Mouse (Mus musculus) heart, embryonic 13.5 days (tissue): ENCODE measurements at regions not wholly inside any gene's neighbourhood (a gene's known extent, or its start where the extent isn't known, plus 50 kb on each side); places are given as distances from the start of the nearest gene placed in this dataset.

Source experiments
- ATAC-seq: fragments of 200-750 bp; cut with Nextera tagmentation; 2 replicates; pipeline ENCODE4 v1.8.0; 2017; ENCODE audit warnings: moderate TSS enrichment; ENCODE audit not compliant: insufficient number of reproducible peaks, low FRiP score, low TSS enrichment; ENCODE audit errors: extremely low read depth
- H3K27ac ChIP-seq: fragments of 300-500 bp; sonication (generic); replicated peaks from 2 replicates; pipeline ENCODE4 v1.5.1; 2015; ENCODE audit warnings: moderate library complexity, mild to moderate bottlenecking, inconsistent platforms
- H3K27me3 ChIP-seq: fragments of 300-500 bp; sonication (generic); replicated peaks from 2 replicates; pipeline ENCODE4 v1.6.1; 2015; ENCODE audit warnings: mild to moderate bottlenecking, inconsistent platforms
- H3K36me3 ChIP-seq: fragments of 300-500 bp; sonication (generic); 2 replicates; pipeline ENCODE4 v1.6.1; 2015; ENCODE audit warnings: mild to moderate bottlenecking, inconsistent platforms
- H3K4me1 ChIP-seq: fragments of 300-500 bp; sonication (generic); 2 replicates; pipeline ENCODE4 v1.6.1; 2015; ENCODE audit warnings: inconsistent platforms
- H3K4me2 ChIP-seq: fragments of 300-500 bp; sonication (generic); 2 replicates; pipeline ENCODE4 v1.6.1; 2015; ENCODE audit warnings: inconsistent platforms, mild to moderate bottlenecking, moderate library complexity
- H3K4me3 ChIP-seq: fragments of 300-500 bp; sonication (generic); 2 replicates; pipeline ENCODE4 v1.5.1; 2015; ENCODE audit warnings: moderate library complexity, mild to moderate bottlenecking, inconsistent platforms
- H3K9ac ChIP-seq: fragments of 300-500 bp; sonication (generic); 2 replicates; pipeline ENCODE4 v1.6.1; 2015; ENCODE audit warnings: inconsistent platforms, mild to moderate bottlenecking, moderate library complexity
- H3K9me3 ChIP-seq: fragments of 300-500 bp; sonication (generic); 2 replicates; pipeline ENCODE4 v1.6.1; 2016; ENCODE audit warnings: inconsistent platforms
- WGBS: fragments of 180-500 bp; shearing (Covaris S2); methylation state at CpG from one replicate; pipeline ENCODE4 v1.1.7; 2015; ENCODE audit warnings: mixed read lengths; 5-methylcytosine and 5-hydroxymethylcytosine counted together

- H3K9ac ChIP-seq = no peak overlapping the region
- WGBS = 76% methylated on average over 8 of the region's 8 CpGs
Observed at GRCm38 (mm10) chr8:26447886-26448640, 328.7 kb downstream of the Gm45692 start.

GRCm38 (mm10) chr8:26449291-26449690, 330.0 kb downstream of the Gm45692 start:
- 80% methylated on average over 7 of the region's 7 CpGs for WGBS
- Histone ChIP-seq H3K27me3 (no peaks in the 10 kb centered on the region), H3K4me2 (no peak overlapping the region), H3K4me1 (peaks cover 7% of the 10 kb centered on the region; the same call in 1 of the 2 replicates), H3K9ac (no peak overlapping the region), H3K4me3 (no peak overlapping the region), H3K27ac (no peak overlapping the region), H3K36me3 (no peaks in the 10 kb centered on the region), H3K9me3 (no peaks in the 10 kb centered on the region)
- no peak for ATAC-seq

More at GRCm38 (mm10) chr8:26447886-26448640, 328.7 kb downstream of the Gm45692 start:
- H3K9me3 ChIP-seq = no peaks in the 10 kb centered on the region
- H3K36me3 ChIP-seq = no peaks in the 10 kb centered on the region
- H3K4me1 ChIP-seq = peaks cover 7% of the 10 kb centered on the region; the same call in 1 of the 2 replicates
- H3K27ac ChIP-seq = no peak overlapping the region
- H3K27me3 ChIP-seq = no peaks in the 10 kb centered on the region
- no peak overlapping the region for H3K4me3 ChIP-seq
- no peak overlapping the region for H3K4me2 ChIP-seq
- no peak for ATAC-seq

GRCm38 (mm10) chr8:26450543-26450942, 331.2 kb downstream of the Gm45692 start:
- no peak overlapping the region for H3K9ac ChIP-seq
- no peaks in the 10 kb centered on the region for H3K36me3 ChIP-seq
- no peak overlapping the region for H3K27ac ChIP-seq
- no peak overlapping the region for H3K4me2 ChIP-seq
- 56% methylated on average over 10 of the region's 10 CpGs for WGBS
- ATAC-seq = no peak
- H3K9me3 ChIP-seq = 0 out of 2 replicates have a peak, but pooled peaks cover 4% of the 10 kb centered on the region
- H3K4me3 ChIP-seq = no peak overlapping the region
- H3K4me1 ChIP-seq = peaks cover 7% of the 10 kb centered on the region; the same call in 1 of the 2 replicates
- H3K27me3 ChIP-seq = no peaks in the 10 kb centered on the region

GRCm38 (mm10) chr8:26452976-26453573, 333.7 kb downstream of the Gm45692 start:
- 53% methylated on average over 5 of the region's 5 CpGs for WGBS
- Histone ChIP-seq H3K27ac (no peak overlapping the region), H3K9ac (no peak overlapping the region), H3K27me3 (no peaks in the 10 kb centered on the region), H3K4me3 (no peak overlapping the region), H3K4me2 (no peak overlapping the region), H3K4me1 (peaks cover 7% of the 10 kb centered on the region; the same call in 1 of the 2 replicates), H3K36me3 (no peaks in the 10 kb centered on the region), H3K9me3 (0 out of 2 replicates have a peak, but pooled peaks cover 4% of the 10 kb centered on the region)
- ATAC-seq = no peak

- H3K4me2 ChIP-seq = no peak overlapping the region
- no peak overlapping the region for H3K9ac ChIP-seq
- H3K4me1 ChIP-seq = peaks cover 4% of the 10 kb centered on the region
- H3K36me3 ChIP-seq = no peaks in the 10 kb centered on the region
- H3K9me3 ChIP-seq = no peaks in the 10 kb centered on the region
- no peak overlapping the region for H3K4me3 ChIP-seq
- H3K27ac ChIP-seq = no peak overlapping the region
- no peaks in the 10 kb centered on the region for H3K27me3 ChIP-seq
- whole genome bisulfite sequencing = 66% methylated on average over 2 of the region's 2 CpGs
- ATAC-seq = no peak
Observed at GRCm38 (mm10) chr8:26465346-26465745, 346.0 kb downstream of the Gm45692 start.

GRCm38 (mm10) chr8:26468441-26468840, 349.1 kb downstream of the Gm45692 start:
- ATAC-seq = no peak
- H3K27me3 ChIP-seq = no peaks in the 10 kb centered on the region
- no peak overlapping the region for H3K9ac ChIP-seq
- no peaks in the 10 kb centered on the region for H3K36me3 ChIP-seq
- no peak overlapping the region for H3K4me3 ChIP-seq
- no peak overlapping the region for H3K4me2 ChIP-seq
- peaks cover 12% of the 10 kb centered on the region for H3K4me1 ChIP-seq
- no peaks in the 10 kb centered on the region for H3K9me3 ChIP-seq
- H3K27ac ChIP-seq = no peak overlapping the region
- WGBS = 73% methylated on average over 2 of the region's 2 CpGs

GRCm38 (mm10) chr8:26469705-26470104, 350.4 kb downstream of the Gm45692 start:
- Histone ChIP-seq H3K27me3 (no peaks in the 10 kb centered on the region), H3K4me1 (peaks cover 12% of the 10 kb centered on the region), H3K9me3 (no peaks in the 10 kb centered on the region), H3K36me3 (no peaks in the 10 kb centered on the region), H3K4me2 (no peak overlapping the region), H3K9ac (no peak overlapping the region), H3K27ac (no peak overlapping the region), H3K4me3 (no peak overlapping the region)
- 57% methylated on average over 6 of the region's 6 CpGs for WGBS
- no peak for ATAC-seq

GRCm38 (mm10) chr8:26471811-26472550, 352.6 kb downstream of the Gm45692 start:
- Histone ChIP-seq H3K27me3 (no peaks in the 10 kb centered on the region), H3K9me3 (no peaks in the 10 kb centered on the region), H3K4me2 (no peak overlapping the region), H3K27ac (no peak overlapping the region), H3K4me1 (peaks cover 12% of the 10 kb centered on the region), H3K9ac (no peak overlapping the region), H3K36me3 (no peaks in the 10 kb centered on the region), H3K4me3 (no peak overlapping the region)
- WGBS = 34% methylated on average over 12 of the region's 12 CpGs
- no peak for ATAC-seq

GRCm38 (mm10) chr8:26484749-26485148, 365.4 kb downstream of the Gm45692 start:
- H3K4me1 ChIP-seq = peaks cover 3% of the 10 kb centered on the region; the same call in 1 of the 2 replicates
- no peak overlapping the region for H3K4me3 ChIP-seq
- no peaks in the 10 kb centered on the region for H3K9me3 ChIP-seq
- H3K9ac ChIP-seq = no peak overlapping the region
- H3K27ac ChIP-seq = no peak overlapping the region
- ATAC-seq = no peak
- no peak overlapping the region for H3K4me2 ChIP-seq
- 79% methylated on average over 5 of the region's 5 CpGs for WGBS
- no peaks in the 10 kb centered on the region for H3K36me3 ChIP-seq
- H3K27me3 ChIP-seq = no peaks in the 10 kb centered on the region

- no peak for ATAC-seq
- no peak overlapping the region for H3K4me2 ChIP-seq
- WGBS = 79% methylated on average over 7 of the region's 7 CpGs
- H3K36me3 ChIP-seq = no peaks in the 10 kb centered on the region
- no peaks in the 10 kb centered on the region for H3K27me3 ChIP-seq
- no peak overlapping the region for H3K4me3 ChIP-seq
- H3K4me1 ChIP-seq = peaks cover 3% of the 10 kb centered on the region; the same call in 1 of the 2 replicates
- H3K27ac ChIP-seq = no peak overlapping the region
- H3K9ac ChIP-seq = no peak overlapping the region
- no peaks in the 10 kb centered on the region for H3K9me3 ChIP-seq
Observed at GRCm38 (mm10) chr8:26487866-26488265, 368.5 kb downstream of the Gm45692 start.

- H3K27me3 ChIP-seq = no peaks in the 10 kb centered on the region
- H3K4me1 ChIP-seq = peaks cover 3% of the 10 kb centered on the region; the same call in 1 of the 2 replicates
- H3K4me2 ChIP-seq = no peak overlapping the region
- H3K4me3 ChIP-seq = no peak overlapping the region
- no peaks in the 10 kb centered on the region for H3K9me3 ChIP-seq
- H3K36me3 ChIP-seq = no peaks in the 10 kb centered on the region
- H3K9ac ChIP-seq = no peak overlapping the region
- no peak for ATAC-seq
- H3K27ac ChIP-seq = no peak overlapping the region
- WGBS = 73% methylated on average over 8 of the region's 8 CpGs
Observed at GRCm38 (mm10) chr8:26488590-26488989, 369.3 kb downstream of the Gm45692 start.
